Mouse (Mus musculus) stomach, adult 2 months (tissue): ENCODE measurements around the gene Sult2a1. TPM values are rescaled to one million over a fixed set of nuclear protein-coding genes. Genes with fewer than 3 reads are reported as not detected.

Source experiments
- polyA plus RNA-seq: library from polyadenylated mRNA; depleted of rRNA; stranded (reverse); fragments of >200 nt; gene quantifications from 2 replicates; pipeline ENCODE4 v1.2.3, GENCODE M21; 2012; rRNA removed

Gene Sult2a1
- polyA plus RNA-seq = not detected in 2 replicates

DNA sequence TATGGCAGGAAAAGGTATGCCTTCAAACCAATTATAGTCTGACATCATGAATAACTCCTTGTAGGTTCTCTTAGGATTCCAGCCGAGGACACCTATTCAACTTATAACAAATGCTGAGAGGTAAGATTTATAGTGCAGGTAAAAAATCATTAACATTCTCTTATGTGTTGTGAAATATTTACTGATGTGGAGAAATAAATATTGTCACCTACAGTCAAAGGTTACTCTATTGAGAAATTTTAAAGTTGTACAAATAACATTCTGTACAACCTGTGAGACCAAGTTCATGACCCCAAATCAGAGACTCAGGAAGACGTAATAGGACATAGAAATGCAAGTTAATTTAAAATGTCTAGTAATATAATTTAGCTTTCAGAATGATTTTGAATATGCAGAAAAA, at the start of gene Sult2a1:
TSS of gene Sult2a1 (minus strand) at position 101 of the 400 bp plus-strand sequence.

Other genes starting within 250 kb of the Sult2a1 start
- not detected in 2 replicates for gene Sult2a5, start 213.4 kb downstream of the Sult2a1 start, polyA plus RNA-seq
- gene Sult2a2, start 103.9 kb downstream of the Sult2a1 start, polyA plus RNA-seq = not detected in 2 replicates
- not detected in 2 replicates for gene Sult2a4, start 152.2 kb upstream of the Sult2a1 start, polyA plus RNA-seq